Mouse (Mus musculus): Measurements from ENCODE around the gene Itpr1. TPM values are rescaled to one million over a fixed set of nuclear protein-coding genes. Genes with fewer than 3 reads are reported as not detected.

The Itpr1 gene
- polyA plus RNA-seq, 1 experiment from 2014 or later: 22.4 TPM

Small RNA genes lying within 50 kb of the gene (microRNA-seq; reads per million reads assigned to microRNA genes)
- gene Mir7661: not detected

Other genes with a start within 250 kb of the Itpr1 start
- 10.1 and 10.7 TPM in 2 replicates for gene Setmar, start 148.1 kb upstream of the Itpr1 start, polyA plus RNA-seq (2014; fragmentation: Nextera tagmentation; extraction: Ambion mirVana)
- 16.6 and 26.8 TPM in 2 replicates for gene Sumf1, start 27.5 kb upstream of the Itpr1 start, polyA plus RNA-seq (2014; fragmentation: Nextera tagmentation; extraction: Ambion mirVana)